Mouse (Mus musculus): ENCODE measurements at regions not wholly inside any gene's neighbourhood (a gene's known extent, or its start where the extent isn't known, plus 50 kb on each side); places are given as distances from the start of the nearest gene placed in this dataset.
A peak's percentile ranks its signal among the peaks of the same experiment; 100 is the strongest.

DNA sequence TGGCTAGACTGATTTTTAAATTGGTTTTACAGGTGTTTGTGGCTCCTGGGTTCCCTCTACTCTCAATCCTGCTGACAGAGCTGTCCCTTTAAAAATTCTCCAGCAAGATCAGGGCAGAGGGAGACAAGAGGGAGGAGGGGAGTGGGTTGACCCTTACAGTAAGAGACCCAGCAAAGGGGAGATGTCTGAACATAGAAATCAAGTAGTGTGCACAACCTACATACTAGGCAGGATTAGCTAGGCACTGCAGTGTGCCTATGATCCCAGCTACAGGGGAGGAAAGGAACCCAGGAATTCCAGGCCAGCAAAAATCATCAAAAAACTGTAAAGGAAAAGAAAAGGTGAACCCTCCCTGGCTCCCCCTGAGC lies 113.2 kb upstream of the Thy1 start:
- no peak for DNase-seq (ENCODE audit: low spot score in 2 of 2)

DNA sequence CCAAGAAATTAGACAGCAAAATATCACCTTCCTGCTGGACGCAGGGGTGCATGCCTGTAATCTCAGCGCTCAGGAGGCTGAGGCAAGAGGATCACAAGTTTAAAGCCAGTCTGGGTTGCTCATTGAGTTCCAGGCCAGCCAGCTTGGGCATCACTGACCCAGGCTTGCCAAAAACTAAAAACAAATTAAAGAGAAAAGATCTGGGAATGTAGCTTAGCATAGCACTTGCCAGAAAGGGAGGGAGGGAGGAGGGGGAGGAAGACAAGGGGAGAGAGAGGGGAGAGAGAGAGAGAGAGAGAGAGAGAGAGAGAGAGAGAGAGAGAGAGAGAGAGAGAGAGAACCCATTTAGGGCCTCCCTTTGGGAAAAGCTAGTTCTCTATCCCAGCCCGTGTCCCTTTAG lies 112.7 kb upstream of the Thy1 start:
- DNase-seq (ENCODE audit: low spot score in 2 of 2), result no peak

DNA sequence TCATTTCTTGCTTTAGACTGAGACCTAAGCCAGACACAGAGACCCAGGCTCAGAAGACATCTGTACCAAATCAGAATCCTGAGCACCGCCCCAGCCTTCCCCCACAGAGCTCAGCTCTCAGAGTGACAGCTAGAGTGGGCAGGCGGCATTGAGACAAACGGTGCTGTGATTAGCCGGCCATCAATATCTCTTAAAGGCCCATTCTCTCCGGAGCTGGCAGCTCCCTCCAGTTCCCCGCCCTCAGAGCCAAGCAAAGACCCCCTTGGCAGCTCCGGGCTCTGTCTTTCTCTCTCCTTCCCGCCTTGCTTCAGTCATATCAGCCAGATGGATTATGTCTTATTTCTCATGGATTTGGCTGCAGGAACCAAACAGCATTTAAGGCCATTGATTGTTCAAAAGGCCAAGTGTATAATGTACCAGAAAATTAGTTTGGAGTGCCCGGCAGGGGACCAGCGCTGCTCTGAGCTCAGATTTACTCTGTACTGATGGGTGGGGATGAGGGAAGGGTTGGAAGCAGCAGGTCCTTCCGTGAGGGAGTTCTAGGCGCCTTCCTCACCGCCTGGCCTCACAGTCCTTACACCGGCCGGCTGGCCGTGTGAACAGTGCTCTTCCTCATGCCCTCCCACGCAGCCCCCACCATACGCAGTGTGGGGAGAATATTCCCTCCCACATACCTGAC lies 109.0 kb upstream of the Thy1 start:
- DNase-seq (ENCODE audit: low spot score in 2 of 2), result no peak

DNA sequence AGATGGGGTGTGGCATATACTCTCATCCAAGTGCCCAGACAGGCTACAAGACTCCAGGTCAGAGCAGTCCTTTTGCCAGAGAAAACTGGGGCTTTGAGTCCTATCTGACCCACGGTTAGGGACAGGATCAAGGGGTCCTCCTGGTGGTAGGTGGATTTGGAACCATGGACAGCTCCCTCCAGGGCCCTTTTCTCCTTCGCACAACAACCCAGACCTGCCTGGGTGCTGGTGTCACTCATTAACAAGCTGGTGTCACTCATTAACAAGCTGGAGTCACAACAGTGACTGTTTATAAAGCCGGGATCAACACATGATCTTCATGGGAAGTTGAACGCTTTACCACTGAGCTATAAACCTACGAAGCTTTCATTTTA lies 108.5 kb upstream of the Thy1 start:
- no peak for DNase-seq (ENCODE audit: low spot score in 2 of 2)

DNA sequence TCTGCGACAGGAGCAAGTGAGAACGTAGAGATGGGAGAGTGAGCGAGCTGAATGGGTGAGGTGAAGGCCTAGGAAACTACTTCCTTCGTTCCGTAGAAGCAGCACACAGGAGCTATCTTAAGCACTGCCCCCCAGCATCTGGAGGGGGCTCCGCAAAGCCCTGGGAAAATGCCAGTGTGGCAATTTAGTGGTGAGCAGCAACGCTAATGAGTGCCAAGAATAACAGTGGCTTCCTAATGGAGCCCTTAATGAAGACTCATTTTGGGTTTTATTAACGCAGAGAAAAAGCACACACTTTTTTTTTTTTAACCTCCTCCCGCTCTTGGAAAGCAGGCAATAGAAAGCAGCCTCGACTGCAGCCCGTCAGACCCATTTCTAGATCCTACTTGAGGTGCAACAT lies 103.8 kb upstream of the Thy1 start:
- no peak for DNase-seq (ENCODE audit: low spot score in 2 of 2)

DNA sequence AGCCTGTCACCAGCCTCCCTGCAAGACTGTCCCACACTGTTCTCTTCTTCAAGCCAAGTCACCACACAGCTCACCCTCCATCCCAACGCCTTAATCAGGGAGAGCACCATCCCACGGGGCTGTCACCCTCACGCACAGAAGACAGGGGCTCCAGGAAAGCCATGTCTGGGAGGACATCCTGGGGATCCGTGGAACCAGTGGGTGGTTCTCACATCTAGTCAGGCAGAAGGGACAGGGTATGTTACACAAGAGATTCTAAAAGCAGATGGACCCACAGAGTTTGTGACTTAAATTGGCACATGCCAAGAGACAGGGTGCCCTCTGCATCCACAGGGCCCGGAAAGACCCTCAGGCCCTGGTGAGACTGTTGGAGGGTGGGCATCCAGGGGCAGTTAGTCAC lies 101.0 kb upstream of the Thy1 start:
- DNase-seq (ENCODE audit: low spot score in 2 of 2), result peak in 1 of 2 experiments; percentile 50

DNA sequence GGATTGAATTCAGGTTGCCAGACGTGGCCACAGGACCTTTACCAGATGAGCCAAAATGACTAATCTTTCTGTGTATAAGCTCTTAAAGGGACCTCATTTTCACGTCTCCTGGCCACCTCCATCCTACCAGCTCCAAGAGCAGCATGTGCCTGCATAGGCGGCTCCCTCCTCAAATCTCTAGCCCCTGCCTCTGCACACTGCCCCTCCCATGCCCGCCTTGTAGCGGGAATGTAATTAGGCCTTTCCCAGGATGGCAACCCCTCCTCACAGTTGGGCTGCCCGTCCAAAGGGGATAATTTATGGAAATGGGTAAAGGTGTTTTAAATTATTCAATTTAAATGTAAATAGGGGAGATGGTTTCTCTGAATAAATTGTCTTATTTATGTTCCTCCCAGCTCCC lies 99.7 kb upstream of the Thy1 start:
- no peak for DNase-seq (ENCODE audit: low spot score in 2 of 2)

DNA sequence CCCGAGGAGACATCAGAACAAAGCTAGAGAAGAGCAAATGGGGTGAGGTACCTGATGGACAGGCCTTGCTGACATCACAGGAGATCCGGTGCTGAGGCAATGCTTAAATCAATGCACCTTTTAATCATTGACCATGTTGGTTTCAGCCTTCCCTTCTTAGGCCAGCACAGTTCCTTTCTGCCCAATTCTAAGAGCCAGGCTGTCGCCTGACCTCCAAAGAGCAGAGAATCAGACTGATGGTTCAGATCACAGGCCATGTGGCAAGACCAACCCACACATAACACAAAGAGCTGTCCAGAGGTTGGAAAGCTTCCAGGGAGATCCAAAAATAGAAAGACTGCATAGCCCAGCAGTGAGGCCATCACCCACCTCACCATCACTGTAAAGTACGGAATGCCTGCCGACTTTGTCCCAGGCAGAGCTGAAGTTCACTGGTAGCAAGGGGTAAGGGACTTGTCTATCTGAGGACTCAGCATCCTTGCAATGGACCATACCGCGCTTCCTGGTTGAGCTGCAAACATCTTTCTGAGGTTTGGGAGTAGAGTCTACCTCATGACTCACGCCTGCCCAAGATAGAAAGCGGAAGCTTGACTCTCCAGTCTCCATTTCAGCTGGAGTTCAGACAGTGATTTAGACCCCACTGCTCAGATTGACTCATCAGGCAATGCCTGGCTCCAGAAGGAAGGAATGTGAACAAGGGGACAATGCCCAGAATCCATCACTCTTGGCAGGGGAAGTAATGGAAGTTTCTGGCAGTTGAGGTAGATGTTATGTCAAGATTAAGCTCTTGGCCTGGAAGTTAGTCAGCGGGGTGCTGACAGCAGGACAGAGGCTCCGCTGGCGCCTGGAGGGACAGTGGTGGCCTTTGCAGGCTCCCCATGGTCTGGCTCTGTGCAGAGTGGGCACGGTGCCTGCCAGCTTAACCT lies 98.1 kb upstream of the Thy1 start:
- DNase-seq (ENCODE audit: low spot score in 2 of 2), result no peak

DNA sequence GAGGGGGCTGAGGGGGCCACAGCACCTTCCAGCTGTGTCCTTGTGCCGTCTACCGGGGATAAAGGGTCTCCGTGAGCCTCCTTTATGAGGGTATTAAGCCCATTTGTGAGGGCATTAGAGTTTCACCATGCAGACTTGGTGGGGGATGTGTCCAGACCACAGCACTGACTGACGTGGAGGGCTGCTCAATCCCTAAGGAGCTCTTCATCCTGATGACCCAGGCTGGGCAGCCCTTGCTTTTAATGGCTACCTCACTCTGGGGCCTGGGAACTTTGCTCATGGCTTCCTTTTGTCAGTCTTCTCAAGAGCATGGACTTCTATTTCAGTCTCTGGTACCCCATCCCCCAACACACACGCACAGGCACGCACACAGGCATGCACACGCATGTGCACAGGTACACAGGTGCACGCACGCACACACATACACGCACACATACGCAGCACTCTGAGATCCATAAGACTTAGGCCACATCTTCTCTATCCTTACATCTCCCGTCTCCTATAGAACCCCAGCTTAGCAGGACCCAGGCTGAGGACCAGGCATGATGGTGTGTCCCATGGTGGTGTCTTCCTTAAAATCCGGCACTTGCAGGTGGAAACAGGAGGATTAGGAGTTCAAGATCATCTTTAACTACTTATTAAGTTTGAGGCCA lies 97.1 kb upstream of the Thy1 start:
- no peak for DNase-seq (ENCODE audit: low spot score in 2 of 2)

DNA sequence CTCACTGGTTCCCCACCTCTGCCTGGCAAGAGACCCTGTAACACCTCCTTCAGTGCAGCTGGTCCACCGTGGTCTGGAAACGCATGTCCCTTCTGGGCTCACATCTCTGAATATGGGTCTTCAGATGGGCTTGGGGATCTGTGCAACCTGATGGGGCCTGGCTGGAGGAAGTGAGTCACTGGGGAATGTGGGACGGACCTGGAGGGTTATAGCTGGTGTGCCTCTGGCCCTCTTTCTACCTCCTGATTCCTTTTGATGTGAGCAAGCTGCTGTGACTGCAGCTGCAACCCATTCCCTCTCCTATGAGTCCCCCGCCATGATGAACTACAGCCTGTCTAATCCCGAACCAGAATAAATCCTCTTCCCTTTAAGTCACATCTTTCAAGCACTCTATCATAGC lies 96.1 kb upstream of the Thy1 start:
- no peak for DNase-seq (ENCODE audit: low spot score in 2 of 2)

DNA sequence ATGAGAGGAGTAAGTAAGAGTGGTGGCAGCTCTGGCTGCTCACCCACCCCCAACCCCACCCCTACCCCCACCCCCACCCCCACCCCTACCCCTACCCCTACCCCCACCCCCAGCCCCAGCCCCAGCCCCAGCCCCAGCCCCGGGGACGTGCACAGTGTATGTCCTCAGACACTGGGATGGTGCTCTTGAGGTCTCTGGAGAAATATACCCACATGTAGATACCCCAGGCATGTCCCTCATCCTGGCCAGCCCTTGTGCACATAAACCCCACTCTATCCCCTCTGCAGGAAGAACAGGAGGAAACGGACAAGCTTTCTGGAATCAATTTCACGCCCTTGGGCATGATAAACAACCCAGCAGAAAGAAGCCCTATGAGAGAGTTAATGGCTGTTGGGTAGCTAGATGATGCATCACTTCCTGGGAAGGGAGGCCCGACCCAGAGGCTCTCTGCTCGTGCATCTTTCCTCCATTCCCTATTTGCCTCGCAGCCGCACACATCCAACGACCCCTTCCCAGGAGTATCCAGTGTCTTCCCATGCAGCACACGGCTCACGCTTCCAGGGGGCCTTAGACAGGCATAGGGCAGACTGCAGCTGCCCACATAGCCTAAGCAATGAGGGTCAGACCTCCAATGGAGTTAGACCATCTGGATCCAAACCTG lies 95.6 kb upstream of the Thy1 start:
- DNase-seq (ENCODE audit: low spot score in 2 of 2), result no peak

DNA sequence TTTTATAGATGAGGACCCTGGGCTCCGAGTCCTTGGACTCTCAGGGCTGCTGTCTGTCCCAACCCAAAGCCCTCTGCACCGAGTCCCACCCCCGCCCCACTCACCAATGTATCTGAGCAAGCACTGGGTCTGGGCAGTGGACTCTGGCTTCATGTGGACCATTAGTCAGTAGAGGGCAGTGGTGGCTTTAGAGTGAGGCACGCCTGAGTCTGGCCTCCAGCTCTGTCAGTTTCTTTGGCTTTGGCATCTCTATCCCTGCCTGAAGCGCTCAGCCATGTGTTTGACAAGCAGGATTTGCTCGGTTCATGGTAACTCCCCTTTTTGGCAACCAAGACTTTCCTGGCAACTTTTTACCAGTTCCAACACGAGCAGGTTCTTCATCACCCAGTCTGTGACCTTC lies 90.1 kb upstream of the Thy1 start:
- no peak for DNase-seq (ENCODE audit: low spot score in 2 of 2)

DNA sequence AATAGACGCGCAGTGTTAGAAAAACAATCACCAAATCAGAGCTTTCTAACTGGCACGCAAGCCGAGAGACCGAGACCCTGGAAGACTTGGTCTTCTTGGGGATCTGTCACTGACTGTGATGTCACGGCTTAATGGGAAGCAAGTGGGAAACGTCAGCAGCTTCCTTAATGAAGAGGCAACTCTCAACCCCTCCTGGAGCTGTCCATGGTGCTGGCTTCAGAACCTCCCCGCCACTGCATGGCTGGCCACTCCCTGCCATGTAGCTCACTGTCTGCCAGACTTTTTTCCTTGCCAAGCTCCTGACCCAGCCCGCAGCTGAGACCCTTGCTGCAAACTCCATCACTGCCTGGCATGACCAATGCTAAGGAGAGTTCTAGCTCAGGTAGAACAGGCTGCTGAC lies 83.6 kb upstream of the Thy1 start:
- no peak for DNase-seq (ENCODE audit: low spot score in 2 of 2)

DNA sequence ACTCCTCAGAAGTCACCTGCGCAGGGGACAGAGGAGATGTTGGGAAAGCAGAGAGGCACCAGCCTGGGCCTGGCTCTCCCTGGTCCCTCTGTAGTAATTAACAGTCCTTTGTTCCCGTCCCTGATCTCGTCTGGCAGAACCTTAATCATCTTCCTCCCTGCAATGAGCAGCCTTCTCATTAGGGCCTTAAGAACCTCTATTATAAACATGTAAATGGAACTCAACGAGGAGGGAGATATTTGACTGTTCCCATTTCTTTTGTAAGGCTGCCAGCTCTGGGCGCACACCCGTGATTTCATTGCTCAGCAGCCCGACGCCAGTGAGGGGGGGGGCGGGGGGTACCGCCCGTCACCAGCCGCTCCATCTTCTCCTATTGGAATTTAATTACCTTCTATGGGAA lies 81.8 kb upstream of the Thy1 start:
- no peak for DNase-seq (ENCODE audit: low spot score in 2 of 2)

DNA sequence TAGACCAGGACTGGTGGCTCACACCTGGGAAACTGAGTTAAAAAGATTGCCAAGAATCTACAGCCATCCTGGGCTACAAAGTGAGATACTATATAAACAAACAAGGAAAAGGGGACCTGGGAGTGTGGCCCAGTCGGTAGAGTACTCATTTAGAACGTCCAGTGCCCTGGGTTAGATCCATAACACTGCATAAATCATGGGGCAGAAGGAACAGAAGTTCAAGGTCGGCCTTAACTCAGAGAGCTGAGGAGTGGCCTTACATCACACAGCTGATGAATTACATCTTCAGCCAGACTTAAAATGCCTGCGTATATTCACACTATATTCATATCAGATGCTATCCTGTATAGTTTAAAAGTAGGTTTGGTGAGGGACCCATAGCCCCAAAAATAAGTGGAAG lies 78.0 kb upstream of the Thy1 start:
- no peak for DNase-seq (ENCODE audit: low spot score in 2 of 2)

DNA sequence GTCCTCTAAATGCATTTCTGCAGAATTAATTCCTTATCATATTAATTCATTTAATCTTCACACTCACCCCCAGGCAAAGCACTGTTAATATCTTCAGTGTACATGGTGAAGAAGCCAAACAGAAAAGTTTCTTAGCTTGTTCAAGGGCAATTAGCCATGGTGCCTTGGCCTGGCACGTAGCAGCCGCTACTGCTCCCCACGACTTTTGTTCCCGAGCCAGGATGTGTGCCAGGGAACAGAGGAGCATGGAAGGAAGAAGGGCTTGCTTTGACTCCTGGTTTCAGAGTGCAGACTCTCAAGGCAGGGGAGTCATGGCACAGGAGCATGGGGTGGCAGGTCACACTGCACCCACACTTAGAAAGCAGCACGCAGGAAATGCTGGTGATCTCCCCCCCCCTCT lies 77.4 kb upstream of the Thy1 start:
- DNase-seq (ENCODE audit: low spot score in 2 of 2), result no peak

DNA sequence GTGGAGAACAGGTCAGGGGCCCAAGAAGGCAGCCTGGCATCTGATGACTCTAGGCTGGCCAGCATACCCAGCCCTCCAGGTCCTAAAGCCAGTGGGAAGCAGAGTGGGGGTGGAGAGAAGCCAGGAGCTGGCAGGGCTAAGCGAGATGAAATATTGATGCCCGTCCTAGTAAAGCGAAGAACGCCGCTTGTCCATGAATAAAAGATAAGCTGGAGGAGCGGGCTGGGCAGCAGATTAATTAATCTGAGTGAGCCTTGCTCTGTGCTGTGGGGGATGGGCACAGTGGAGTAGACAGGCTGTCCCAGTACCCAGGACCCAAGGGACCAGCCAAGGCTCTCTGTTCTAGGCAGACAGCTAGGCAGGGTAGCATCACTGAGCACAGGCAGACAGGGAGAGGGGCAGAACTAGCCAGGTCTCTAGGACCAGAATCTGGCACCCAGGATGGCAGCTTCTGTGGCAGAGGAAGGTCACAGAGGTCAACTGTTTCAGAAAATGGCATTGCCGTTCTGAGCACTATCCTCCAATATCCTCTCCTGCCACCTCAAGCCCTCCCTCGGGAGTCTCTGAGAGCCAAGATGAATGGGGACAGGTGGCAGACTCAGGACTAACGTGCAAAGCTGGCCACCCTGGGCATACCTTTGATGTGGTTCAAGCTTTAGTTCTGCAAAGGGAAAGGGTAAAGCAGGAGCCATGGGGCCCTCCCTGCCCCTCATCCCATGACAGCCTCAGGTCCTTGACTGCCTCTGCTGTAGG lies 73.0 kb upstream of the Thy1 start:
- no peak for DNase-seq (ENCODE audit: low spot score in 2 of 2)

DNA sequence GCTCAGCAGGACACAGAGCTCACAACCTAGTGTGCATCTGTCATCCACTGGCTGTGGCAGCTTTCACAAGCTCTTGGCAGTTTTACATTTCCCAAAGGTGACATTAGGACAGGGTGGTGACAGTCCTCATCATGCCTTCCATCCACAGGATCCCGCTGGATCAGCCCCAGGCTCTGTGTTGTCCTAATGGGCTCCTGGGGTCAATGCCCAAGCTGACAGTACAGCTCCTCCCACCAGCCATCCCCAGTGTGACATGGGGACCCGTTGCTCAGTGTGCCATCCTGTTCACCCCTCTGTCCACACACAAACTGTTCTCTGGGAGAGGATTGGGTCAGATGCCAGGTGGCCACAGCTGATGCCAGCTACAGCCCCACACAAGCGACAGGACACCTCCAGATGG lies 72.3 kb upstream of the Thy1 start:
- no peak for DNase-seq (ENCODE audit: low spot score in 2 of 2)

DNA sequence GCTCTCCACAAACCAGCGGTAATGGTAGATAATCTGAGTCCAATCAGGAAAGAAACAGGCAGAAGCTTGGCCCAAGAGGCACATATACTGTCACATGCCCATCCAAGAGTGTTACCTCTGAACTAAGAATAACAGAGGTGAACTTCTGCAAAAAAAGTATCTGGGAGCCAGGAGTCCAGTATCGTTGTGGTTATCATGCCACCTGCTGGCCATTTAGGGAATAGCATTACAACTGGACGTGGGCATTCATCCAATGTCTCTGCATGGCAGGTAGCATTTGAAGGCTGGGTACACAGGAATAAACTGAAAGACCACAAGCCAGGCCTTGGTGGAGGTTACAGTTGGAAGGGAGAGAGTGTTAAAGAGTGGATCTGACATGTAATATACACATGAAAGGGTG lies 70.9 kb upstream of the Thy1 start:
- DNase-seq (ENCODE audit: low spot score in 2 of 2), result peak; percentile 35 to 38

DNA sequence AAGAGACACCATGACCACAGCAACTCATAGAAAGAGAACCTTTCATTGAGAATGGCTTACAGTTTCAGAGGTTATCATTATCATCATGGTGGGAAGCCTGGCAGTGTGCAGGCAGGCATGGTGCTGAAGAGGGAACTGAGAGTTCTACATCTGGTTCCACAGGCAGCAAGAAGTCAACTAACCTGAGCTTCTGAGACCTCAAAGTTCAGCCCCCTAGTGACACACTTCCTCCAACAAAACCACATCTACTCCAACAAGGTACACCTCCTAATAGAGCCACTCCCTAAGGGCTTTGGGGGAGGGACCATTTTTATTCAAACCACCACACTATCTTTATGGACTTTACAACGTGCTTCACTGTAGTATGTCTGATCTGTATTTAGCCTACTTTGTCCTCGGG lies 67.8 kb upstream of the Thy1 start:
- no peak for DNase-seq (ENCODE audit: low spot score in 2 of 2)

DNA sequence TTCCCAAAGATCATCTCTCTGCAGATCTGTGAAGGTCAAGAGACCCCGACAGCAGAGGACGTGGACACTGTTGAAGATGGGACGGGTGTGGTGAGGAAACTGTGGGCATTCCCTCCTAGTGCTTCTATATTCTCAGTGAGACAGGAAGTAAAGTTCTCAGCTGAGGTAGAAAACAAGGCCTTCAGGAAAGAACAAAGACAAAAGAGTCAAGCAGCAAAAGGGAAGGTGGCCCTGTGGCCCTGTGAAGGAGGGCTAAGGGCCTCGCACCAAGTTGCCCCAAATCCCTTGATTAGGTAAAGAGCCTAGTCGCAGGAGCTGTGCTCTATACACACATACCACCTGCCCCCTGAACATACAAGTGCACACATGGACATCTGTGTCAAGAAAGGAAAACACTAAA lies 66.8 kb upstream of the Thy1 start:
- no peak for DNase-seq (ENCODE audit: low spot score in 2 of 2)

DNA sequence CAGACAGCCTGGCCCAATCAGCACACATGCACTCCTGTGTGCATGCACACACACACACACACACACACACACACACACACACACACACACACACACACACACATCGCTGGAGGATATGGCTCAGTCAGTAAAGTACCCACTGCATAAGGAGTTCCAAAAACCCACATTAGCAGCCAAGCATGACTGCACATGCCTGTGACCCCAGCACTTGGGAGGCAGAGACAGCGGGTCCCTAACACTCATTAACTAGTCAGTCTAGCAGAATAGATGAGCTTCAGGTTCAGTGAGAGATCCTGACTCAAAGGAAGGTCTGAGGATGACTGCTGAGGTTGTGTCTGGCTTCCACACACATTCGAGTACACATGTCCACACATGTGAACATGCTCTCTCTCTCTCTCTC lies 65.4 kb upstream of the Thy1 start:
- no peak for DNase-seq (ENCODE audit: low spot score in 2 of 2)
